Mouse (Mus musculus) heart, embryonic 10.5 days (tissue): Measurements from ENCODE around the gene Muc5b. TPM values are rescaled to one million over a fixed set of nuclear protein-coding genes. Genes with fewer than 3 reads are reported as not detected.

Experiments used
- DNase-seq: peaks from one replicate; pipeline ENCODE4 v3.0.0-alpha.2; 2017; ENCODE audit warnings: low spot score
- H3K27ac ChIP-seq: fragments of 300-500 bp; sonication (generic); 2 replicates; pipeline ENCODE4 v1.5.1; 2016; ENCODE audit warnings: mild to moderate bottlenecking
- H3K27me3 ChIP-seq: fragments of 300-500 bp; sonication (generic); 2 replicates; pipeline ENCODE4 v1.6.1; 2016; ENCODE audit warnings: mild to moderate bottlenecking; ENCODE audit not compliant: poor library complexity, insufficient read depth, severe bottlenecking
- H3K36me3 ChIP-seq: fragments of 300-500 bp; sonication (generic); 2 replicates; pipeline ENCODE4 v1.6.1; 2016; ENCODE audit warnings: mild to moderate bottlenecking, moderate library complexity
- H3K4me1 ChIP-seq: fragments of 300-500 bp; sonication (generic); 2 replicates; pipeline ENCODE4 v1.6.1; 2016; ENCODE audit warnings: mild to moderate bottlenecking
- H3K4me3 ChIP-seq: fragments of 300-500 bp; sonication (generic); 2 replicates; pipeline ENCODE4 v1.5.1; 2016; ENCODE audit warnings: mild to moderate bottlenecking, moderate library complexity
- H3K9me3 ChIP-seq: fragments of 300-500 bp; sonication (generic); 2 replicates; pipeline ENCODE4 v1.6.1; 2016; ENCODE audit warnings: mild to moderate bottlenecking, moderate library complexity
- WGBS: fragments of 180-500 bp; shearing (Covaris S2); methylation state at CpG from one replicate; pipeline ENCODE4 v1.1.7; 2016; 5-methylcytosine and 5-hydroxymethylcytosine counted together
- polyA plus RNA-seq: library from polyadenylated mRNA; unstranded; fragments of >200 nt; fragmentation: Nextera tagmentation; extraction: Ambion mirVana; gene quantifications from 2 replicates; pipeline ENCODE4 v1.2.1, GENCODE M21; 2016

The Muc5b gene
- polyA plus RNA-seq, 1 experiment from 2014 or later = 0.03 TPM

GRCm38 (mm10) chr7:141835941-141836340, 2.9 kb upstream of the Muc5b start:
- no peaks in the 10 kb centered on the region for H3K36me3 ChIP-seq
- H3K4me3 ChIP-seq = no peak overlapping the region
- no peaks in the 10 kb centered on the region for H3K9me3 ChIP-seq
- peaks cover 7% of the 10 kb centered on the region; the same call in 1 of the 2 replicates for H3K27me3 ChIP-seq
- H3K4me1 ChIP-seq = peaks cover 38% of the 10 kb centered on the region
- no peak for DNase-seq
- H3K27ac ChIP-seq = no peak overlapping the region
- WGBS = 77% methylated on average over 7 of the region's 7 CpGs

- Histone ChIP-seq H3K9me3 (no peaks in the 10 kb centered on the region), H3K4me3 (no peak overlapping the region), H3K27ac (no peak overlapping the region), H3K27me3 (peaks cover 7% of the 10 kb centered on the region; the same call in 1 of the 2 replicates), H3K4me1 (peaks cover 38% of the 10 kb centered on the region), H3K36me3 (no peaks in the 10 kb centered on the region)
- DNase-seq = no peak
- 58% methylated on average over 8 of the region's 8 CpGs for WGBS
Measured at GRCm38 (mm10) chr7:141836423-141836822, 2.4 kb upstream of the Muc5b start.

- H3K27ac ChIP-seq = no peak overlapping the region
- H3K4me3 ChIP-seq = no peak overlapping the region
- no peak for DNase-seq
- no peaks in the 10 kb centered on the region for H3K36me3 ChIP-seq
- peaks cover 38% of the 10 kb centered on the region for H3K4me1 ChIP-seq
- WGBS = 87% methylated on average over 10 of the region's 10 CpGs
- peaks cover 9% of the 10 kb centered on the region; the same call in 1 of the 2 replicates for H3K27me3 ChIP-seq
- H3K9me3 ChIP-seq = no peaks in the 10 kb centered on the region
Measured at GRCm38 (mm10) chr7:141840354-141840753, 1.5 kb downstream of the Muc5b start.

GRCm38 (mm10) chr7:141861046-141861445, 22.2 kb downstream of the Muc5b start:
- no peaks in the 10 kb centered on the region for H3K9me3 ChIP-seq
- H3K36me3 ChIP-seq = no peaks in the 10 kb centered on the region
- no peak overlapping the region for H3K27ac ChIP-seq
- DNase-seq = no peak
- H3K4me3 ChIP-seq = no peak overlapping the region
- WGBS = 85% methylated on average over 4 of the region's 4 CpGs
- no peaks in the 10 kb centered on the region for H3K4me1 ChIP-seq
- no peaks in the 10 kb centered on the region for H3K27me3 ChIP-seq

- Histone ChIP-seq H3K9me3 (no peaks in the 10 kb centered on the region), H3K27me3 (peaks cover 9% of the 10 kb centered on the region; the same call in 1 of the 2 replicates), H3K4me3 (no peak overlapping the region), H3K36me3 (peaks cover 21% of the 10 kb centered on the region), H3K4me1 (0 out of 2 replicates have a peak, but pooled peaks cover 4% of the 10 kb centered on the region), H3K27ac (no peak overlapping the region)
- 78% methylated on average over 5 of the region's 5 CpGs for WGBS
- DNase-seq = no peak
Measured at GRCm38 (mm10) chr7:141869644-141870043, 30.8 kb downstream of the Muc5b start.

- H3K27ac ChIP-seq = no peak overlapping the region
- WGBS = 74% methylated on average over 5 of the region's 5 CpGs
- peaks cover 9% of the 10 kb centered on the region; the same call in 1 of the 2 replicates for H3K27me3 ChIP-seq
- no peak overlapping the region for H3K4me3 ChIP-seq
- no peak for DNase-seq
- H3K4me1 ChIP-seq = 0 out of 2 replicates have a peak, but pooled peaks cover 4% of the 10 kb centered on the region
- peaks cover 24% of the 10 kb centered on the region for H3K36me3 ChIP-seq
- H3K9me3 ChIP-seq = no peaks in the 10 kb centered on the region
Measured at GRCm38 (mm10) chr7:141870553-141870952, 31.7 kb downstream of the Muc5b start.

GRCm38 (mm10) chr7:141874891-141875290, 36.0 kb downstream of the Muc5b start:
- Histone ChIP-seq H3K27ac (no peak overlapping the region), H3K27me3 (no peaks in the 10 kb centered on the region), H3K9me3 (no peaks in the 10 kb centered on the region), H3K4me3 (no peak overlapping the region), H3K36me3 (peaks cover 33% of the 10 kb centered on the region), H3K4me1 (0 out of 2 replicates have a peak, but pooled peaks cover 4% of the 10 kb centered on the region)
- DNase-seq = no peak
- WGBS = 81% methylated on average over 5 of the region's 5 CpGs

GRCm38 (mm10) chr7:141878813-141879212, 39.9 kb downstream of the Muc5b start:
- Histone ChIP-seq H3K9me3 (no peaks in the 10 kb centered on the region), H3K36me3 (peaks cover 57% of the 10 kb centered on the region), H3K27ac (no peak overlapping the region), H3K27me3 (no peaks in the 10 kb centered on the region), H3K4me1 (peaks cover 4% of the 10 kb centered on the region; the same call in 1 of the 2 replicates), H3K4me3 (no peak overlapping the region)
- DNase-seq = no peak
- 83% methylated on average over 2 of the region's 2 CpGs for WGBS

GRCm38 (mm10) chr7:141892151-141892550, 53.3 kb downstream of the Muc5b start:
- H3K27me3 ChIP-seq = no peaks in the 10 kb centered on the region
- H3K27ac ChIP-seq = no peak overlapping the region
- 96% methylated on average over 7 of the region's 7 CpGs for WGBS
- no peak overlapping the region for H3K4me3 ChIP-seq
- H3K36me3 ChIP-seq = peaks cover 64% of the 10 kb centered on the region
- DNase-seq = no peak
- no peaks in the 10 kb centered on the region for H3K9me3 ChIP-seq
- peaks cover 11% of the 10 kb centered on the region; the same call in 1 of the 2 replicates for H3K4me1 ChIP-seq

- Histone ChIP-seq H3K27me3 (peaks cover 27% of the 10 kb centered on the region), H3K4me3 (peak overlapping the region; percentile 92), H3K27ac (peak overlapping the region; percentile 92), H3K4me1 (peaks cover 25% of the 10 kb centered on the region), H3K9me3 (no peaks in the 10 kb centered on the region), H3K36me3 (no peaks in the 10 kb centered on the region)
- no peak for DNase-seq
- WGBS = under 1% methylated on average over 16 of the region's 16 CpGs
Measured at GRCm38 (mm10) chr7:141901825-141902224, 63.0 kb downstream of the Muc5b start.

GRCm38 (mm10) chr7:141902269-141902729, 63.4 kb downstream of the Muc5b start:
- H3K27ac ChIP-seq = peak overlapping the region; percentile 92
- H3K27me3 ChIP-seq = peaks cover 27% of the 10 kb centered on the region
- H3K4me1 ChIP-seq = peaks cover 25% of the 10 kb centered on the region
- DNase-seq = peak; percentile 100
- under 1% methylated on average over 44 of the region's 44 CpGs for WGBS
- H3K9me3 ChIP-seq = no peaks in the 10 kb centered on the region
- H3K4me3 ChIP-seq = peak overlapping the region; percentile 92
- no peaks in the 10 kb centered on the region for H3K36me3 ChIP-seq

GRCm38 (mm10) chr7:141902791-141903190, 63.9 kb downstream of the Muc5b start:
- DNase-seq = no peak
- peaks cover 25% of the 10 kb centered on the region for H3K4me1 ChIP-seq
- H3K36me3 ChIP-seq = no peaks in the 10 kb centered on the region
- H3K27ac ChIP-seq = peak overlapping the region; percentile 92
- H3K9me3 ChIP-seq = no peaks in the 10 kb centered on the region
- peaks cover 27% of the 10 kb centered on the region for H3K27me3 ChIP-seq
- WGBS = 68% methylated on average over 4 of the region's 4 CpGs
- H3K4me3 ChIP-seq = peak overlapping the region; percentile 92

GRCm38 (mm10) chr7:141908591-141908990, 69.7 kb downstream of the Muc5b start:
- no peak overlapping the region for H3K4me3 ChIP-seq
- no peak overlapping the region for H3K27ac ChIP-seq
- 73% methylated on average over 6 of the region's 6 CpGs for WGBS
- H3K36me3 ChIP-seq = no peaks in the 10 kb centered on the region
- no peak for DNase-seq
- no peaks in the 10 kb centered on the region for H3K9me3 ChIP-seq
- H3K4me1 ChIP-seq = no peaks in the 10 kb centered on the region
- peaks cover 62% of the 10 kb centered on the region for H3K27me3 ChIP-seq

- no peak overlapping the region for H3K4me3 ChIP-seq
- H3K27ac ChIP-seq = no peak overlapping the region
- H3K36me3 ChIP-seq = no peaks in the 10 kb centered on the region
- peaks cover 44% of the 10 kb centered on the region for H3K27me3 ChIP-seq
- DNase-seq = no peak
- 48% methylated on average over 3 of the region's 3 CpGs for WGBS
- no peaks in the 10 kb centered on the region for H3K9me3 ChIP-seq
- H3K4me1 ChIP-seq = no peaks in the 10 kb centered on the region
Measured at GRCm38 (mm10) chr7:141911305-141911704, 72.4 kb downstream of the Muc5b start.
